Mouse (Mus musculus): ENCODE data around the gene Gm5965. TPM values are rescaled to one million over a fixed set of nuclear protein-coding genes. Genes with fewer than 3 reads are reported as not detected.
"Not testable (repeated sequence)": the region's sequence is repeated elsewhere in the genome, so short reads cannot be mapped to it uniquely, and the experiment has no call there.

The Gm5965 gene
- polyA plus RNA-seq (2012; rRNA removed): not detected in 2 replicates

- DNase-seq (ENCODE audit: low spot score): no peak
Observed at GRCm38 (mm10) chr16:88777596-88777995, at the start of gene Gm5965. Gm5965 (plus strand) TSS chr16:88777896.

GRCm38 (mm10) chr16:88728812-88729275, 48.9 kb upstream of the Gm5965 start, which contains the start of gene Krtap13-1:
Krtap13-1 (plus strand) TSS chr16:88728862.
- DNase-seq (ENCODE audit: low spot score): no peak

- DNase-seq (ENCODE audit: low spot score): no peak
Observed at GRCm38 (mm10) chr16:88735391-88735790, 42.3 kb upstream of the Gm5965 start.

GRCm38 (mm10) chr16:88744750-88745340, 32.9 kb upstream of the Gm5965 start:
- no peak for DNase-seq (ENCODE audit: low spot score)

GRCm38 (mm10) chr16:88747943-88748342, 29.8 kb upstream of the Gm5965 start:
- no peak for DNase-seq (ENCODE audit: low spot score)

GRCm38 (mm10) chr16:88751535-88751934, 26.2 kb upstream of the Gm5965 start, which contains the start of gene Krtap13:
Krtap13 (minus strand) TSS chr16:88751635.
- DNase-seq (ENCODE audit: low spot score): not testable (repeated sequence)

GRCm38 (mm10) chr16:88758547-88758946, 19.1 kb upstream of the Gm5965 start, which contains the start of gene 2310034C09Rik:
2310034C09Rik (plus strand) TSS chr16:88758847.
- DNase-seq (ENCODE audit: low spot score): not testable (repeated sequence)

- no peak for DNase-seq (ENCODE audit: low spot score)
Observed at GRCm38 (mm10) chr16:88774106-88774505, 3.6 kb upstream of the Gm5965 start, which contains the start of gene 2310057N15Rik. 2310057N15Rik (minus strand) TSS chr16:88774206.

GRCm38 (mm10) chr16:88786786-88787185, 9.1 kb downstream of the Gm5965 start:
- DNase-seq (ENCODE audit: low spot score): no peak

GRCm38 (mm10) chr16:88811827-88812226, 34.1 kb downstream of the Gm5965 start, which contains the start of gene Gm20741:
Gm20741 (minus strand) TSS chr16:88812220.
- no peak for DNase-seq (ENCODE audit: low spot score)

- DNase-seq (ENCODE audit: low spot score): no peak
Observed at GRCm38 (mm10) chr16:88820066-88820465, 42.4 kb downstream of the Gm5965 start, which contains the start of gene Krtap15. Krtap15 (plus strand) TSS chr16:88820215.

GRCm38 (mm10) chr16:88823736-88824135, 46.0 kb downstream of the Gm5965 start:
- DNase-seq (ENCODE audit: low spot score): no peak

GRCm38 (mm10) chr16:88826095-88826652, 48.5 kb downstream of the Gm5965 start, which contains the start of gene Krtap14:
Krtap14 (minus strand) TSS chr16:88826145.
- no peak for DNase-seq (ENCODE audit: low spot score)

- no peak for DNase-seq (ENCODE audit: low spot score)
Observed at GRCm38 (mm10) chr16:88826978-88827377, 49.3 kb downstream of the Gm5965 start.

Other genes starting within 250 kb of the Gm5965 start
- gene Cldn8, start 214.7 kb upstream of the Gm5965 start, polyA plus RNA-seq (2012; rRNA removed): 61.8 and 94.6 TPM in 2 replicates
- not detected in 2 replicates for gene Krtap24-1, start 165.6 kb upstream of the Gm5965 start, polyA plus RNA-seq (2012; rRNA removed)
- gene 2310079G19Rik, start 150.2 kb upstream of the Gm5965 start, polyA plus RNA-seq (2012; rRNA removed): not detected in 2 replicates
- gene Krtap26-1, start 130.1 kb upstream of the Gm5965 start, polyA plus RNA-seq (2012; rRNA removed): not detected in 2 replicates
- not detected in 2 replicates for gene Krtap27-1, start 106.2 kb upstream of the Gm5965 start, polyA plus RNA-seq (2012; rRNA removed)
- not detected in 2 replicates for gene 2310061N02Rik, start 69.9 kb upstream of the Gm5965 start, polyA plus RNA-seq (2012; rRNA removed)
- not detected in 2 replicates for gene Krtap13-1, start 49.0 kb upstream of the Gm5965 start, polyA plus RNA-seq (2012; rRNA removed)
- not detected in 2 replicates for gene Krtap13, start 26.3 kb upstream of the Gm5965 start, polyA plus RNA-seq (2012; rRNA removed)
- not detected in 2 replicates for gene 2310034C09Rik, start 19.0 kb upstream of the Gm5965 start, polyA plus RNA-seq (2012; rRNA removed)
- not detected in 2 replicates for gene 2310057N15Rik, start 3.7 kb upstream of the Gm5965 start, polyA plus RNA-seq (2012; rRNA removed)
- gene Gm20741, start 34.3 kb downstream of the Gm5965 start, polyA plus RNA-seq (2012; rRNA removed): not detected in 2 replicates
- gene Krtap15, start 42.3 kb downstream of the Gm5965 start, polyA plus RNA-seq (2012; rRNA removed): not detected in 2 replicates
- gene Krtap14, start 48.2 kb downstream of the Gm5965 start, polyA plus RNA-seq (2012; rRNA removed): not detected in 2 replicates
- gene Krtap19-1, start 91.5 kb downstream of the Gm5965 start, polyA plus RNA-seq (2012; rRNA removed): not detected in 2 replicates
- gene Krtap19-2, start 96.4 kb downstream of the Gm5965 start, polyA plus RNA-seq (2012; rRNA removed): not detected in 2 replicates
- not detected in 2 replicates for gene Krtap19-3, start 100.1 kb downstream of the Gm5965 start, polyA plus RNA-seq (2012; rRNA removed)
- not detected in 2 replicates for gene Krtap19-4, start 107.2 kb downstream of the Gm5965 start, polyA plus RNA-seq (2012; rRNA removed)
- not detected in 2 replicates for gene Krtap19-5, start 118.6 kb downstream of the Gm5965 start, polyA plus RNA-seq (2012; rRNA removed)
- not detected in 2 replicates for gene Krtap19-9b, start 154.4 kb downstream of the Gm5965 start, polyA plus RNA-seq (2012; rRNA removed)
- not detected in 2 replicates for gene Krtap16-3, start 185.0 kb downstream of the Gm5965 start, polyA plus RNA-seq (2012; rRNA removed)
- gene Krtap22-2, start 232.9 kb downstream of the Gm5965 start, polyA plus RNA-seq (2012; rRNA removed): not detected in 2 replicates
- gene Gm10229, start 237.4 kb downstream of the Gm5965 start, polyA plus RNA-seq (2012; rRNA removed): not detected in 2 replicates

All from urinary bladder, adult 2 months (tissue).